Mouse (Mus musculus): ENCODE data around the gene Stpg1. TPM values are rescaled to one million over a fixed set of nuclear protein-coding genes. Genes with fewer than 3 reads are reported as not detected.

The Stpg1 gene
- total RNA-seq, 2 experiments from 2014 or later: not detected

DNA sequence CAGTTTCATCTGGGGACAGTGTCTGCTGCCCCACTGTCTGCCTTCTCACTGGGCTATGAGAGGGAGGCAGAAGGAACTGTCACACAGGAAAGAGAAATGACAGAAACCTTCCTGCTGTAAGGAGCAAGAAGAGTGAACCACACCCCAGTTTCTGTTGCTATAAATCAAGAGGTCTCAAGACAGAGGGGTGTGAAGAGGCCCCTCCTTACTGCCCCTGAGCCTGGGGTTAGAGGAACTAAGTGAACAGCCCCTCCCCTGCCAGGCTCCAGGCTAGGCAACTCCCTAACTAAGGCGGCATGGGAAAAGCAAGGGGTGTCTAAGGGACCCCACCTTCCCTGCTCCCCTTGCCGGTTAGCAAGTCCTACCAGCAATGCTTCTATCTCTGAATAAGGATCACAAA, 69.2 kb downstream of the Stpg1 start:
- no peak for DNase-seq

- DNase-seq: no peak
These were observed 70.8 kb downstream of the Stpg1 start for GRCm38 (mm10) chr4:135565400-135565799.

DNA sequence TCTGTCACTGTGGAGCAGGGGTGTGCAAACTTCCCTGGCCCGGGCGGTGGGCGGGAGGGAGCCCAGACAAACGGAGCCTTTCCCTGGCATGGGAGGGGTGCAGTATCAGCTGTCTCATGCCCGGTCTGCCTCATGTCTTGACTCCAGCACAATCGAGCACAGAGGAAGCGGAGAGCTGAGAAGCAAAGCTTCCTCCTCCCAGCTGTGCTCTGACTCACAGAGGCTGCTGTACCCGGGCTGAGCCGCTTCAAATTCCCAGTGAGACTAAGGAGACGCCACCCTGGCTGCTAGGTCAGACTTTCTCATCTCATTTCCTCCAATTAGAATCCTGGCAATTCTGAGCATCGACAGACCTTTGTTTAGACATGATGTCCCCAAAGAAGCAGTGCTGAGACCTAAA, 72.5 kb downstream of the Stpg1 start:
- no peak for DNase-seq

- DNase-seq: no peak
These were observed 72.9 kb downstream of the Stpg1 start for GRCm38 (mm10) chr4:135567484-135567883.

DNA sequence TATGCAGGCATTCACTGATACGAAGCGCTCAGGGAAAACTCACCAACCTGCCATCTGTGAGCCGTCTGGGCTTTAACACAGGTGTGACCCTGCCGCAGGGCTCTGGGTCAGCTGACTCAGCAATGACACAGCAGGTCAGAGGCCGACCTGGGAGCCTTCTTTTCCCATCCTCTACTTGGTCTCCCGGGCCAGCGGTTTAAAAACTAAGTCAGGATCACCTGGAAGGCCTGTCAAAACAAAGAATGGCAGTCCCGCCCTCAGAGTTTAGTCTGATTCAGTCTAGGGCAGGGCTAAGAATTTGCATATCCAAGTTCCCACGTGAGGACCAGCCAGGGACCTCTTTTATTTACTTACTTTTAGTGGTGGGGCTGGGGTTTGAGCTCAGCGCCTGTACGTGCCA, 74.6 kb downstream of the Stpg1 start:
- no peak for DNase-seq

GRCm38 (mm10) chr4:135570152-135571036, 75.8 kb downstream of the Stpg1 start:
- peak; percentile 25 for DNase-seq

- DNase-seq: no peak
These were observed 76.5 kb downstream of the Stpg1 start for GRCm38 (mm10) chr4:135571037-135571550.

- no peak for DNase-seq
These were observed 77.7 kb downstream of the Stpg1 start for GRCm38 (mm10) chr4:135572276-135572675.

DNA sequence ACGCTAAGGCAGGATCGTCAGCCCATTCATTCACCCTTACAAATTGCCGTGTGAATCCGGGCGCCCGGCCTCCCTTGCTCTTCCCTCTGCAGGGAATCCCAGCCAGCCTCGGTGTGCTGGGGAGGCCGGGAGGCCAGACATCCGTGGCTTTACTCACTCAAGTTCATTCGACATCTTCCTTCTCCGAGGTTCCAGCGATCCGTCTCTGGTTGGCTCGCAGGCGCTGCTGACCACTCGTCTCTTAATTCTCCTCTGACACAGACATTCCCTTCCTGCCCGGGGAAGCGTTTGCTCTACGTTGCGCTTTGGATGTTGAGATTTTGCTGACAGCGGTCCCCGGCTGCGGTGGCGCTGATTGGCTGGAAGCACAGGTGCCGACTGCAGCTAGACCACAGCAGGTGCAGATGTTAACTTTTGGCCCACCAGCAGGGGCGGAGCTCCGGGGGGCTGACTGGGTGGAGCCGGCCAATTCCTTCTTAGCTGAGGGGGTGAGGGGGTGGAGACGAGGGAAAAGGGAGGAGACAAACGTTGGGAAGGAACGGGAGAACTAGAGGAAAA, 78.7 kb downstream of the Stpg1 start, which contains the start of gene Grhl3:
Gene Grhl3, minus strand, starts transcription at position 380 of the 558 bp plus-strand sequence.
- DNase-seq: peak; percentile 14

- DNase-seq: no peak
These were observed 81.0 kb downstream of the Stpg1 start for GRCm38 (mm10) chr4:135575365-135576140.

- DNase-seq: no peak
These were observed 83.9 kb downstream of the Stpg1 start for GRCm38 (mm10) chr4:135578490-135578889.

DNA sequence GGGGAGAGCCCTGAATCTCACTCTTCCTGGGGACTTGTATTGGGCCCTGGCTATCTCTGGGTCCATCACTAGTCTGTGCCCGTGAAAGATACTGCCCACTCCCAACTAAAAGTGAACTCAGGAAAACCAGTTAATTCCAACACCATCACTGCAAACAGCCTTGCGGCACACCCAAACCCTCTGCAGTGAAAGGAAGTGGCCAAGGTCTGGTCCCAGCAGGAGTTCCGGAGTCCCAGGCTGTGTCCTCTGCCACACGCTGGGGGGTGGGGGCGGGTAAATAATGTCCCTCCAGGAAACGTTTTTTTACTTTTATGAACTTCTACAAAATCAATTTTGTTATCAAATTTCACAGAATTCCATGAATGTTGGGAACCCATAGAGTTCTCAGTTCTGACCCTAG, 85.1 kb downstream of the Stpg1 start:
- no peak for DNase-seq

- no peak for DNase-seq
These were observed 86.8 kb downstream of the Stpg1 start for GRCm38 (mm10) chr4:135581222-135581910.

- DNase-seq: no peak
These were observed 90.2 kb downstream of the Stpg1 start for GRCm38 (mm10) chr4:135584838-135585237.

Small RNA genes lying within 50 kb of the gene (microRNA-seq; reads per million reads assigned to microRNA genes)
- 0 reads per million in 2 experiments for gene Gm25317

Other genes starting within 250 kb of the Stpg1 start
- gene Clic4, start 222.0 kb upstream of the Stpg1 start, total RNA-seq (2021): 10 to 100 TPM; 56.8 to 69.7 TPM
- 100 to 1,000 TPM in 1 of 2 experiments, 10 to 100 TPM in 1; 74.6 to 107 TPM for gene Srrm1, start 141.5 kb upstream of the Stpg1 start, total RNA-seq (2021)
- 10 to 100 TPM in 1 of 2 experiments, 1 to 10 TPM in 1; 9.8 to 16.8 TPM for gene Ncmap, start 96.6 kb upstream of the Stpg1 start, total RNA-seq (2021)
- 10 to 100 TPM in 1 of 2 experiments, 1 to 10 TPM in 1; 9.9 to 11.2 TPM for gene Rcan3, start 60.9 kb upstream of the Stpg1 start, total RNA-seq (2021)
- 1 to 10 TPM; 6.4 to 6.9 TPM for gene Nipal3, start 248 bp downstream of the Stpg1 start, total RNA-seq (2021)
- under 1 TPM; 0.18 to 0.26 TPM for gene Grhl3, start 78.8 kb downstream of the Stpg1 start, total RNA-seq (2021)
- under 1 TPM; 0.21 to 0.23 TPM for gene Ifnlr1, start 191.5 kb downstream of the Stpg1 start, total RNA-seq (2021)
- under 1 TPM; 0.09 to 0.23 TPM for gene Il22ra1, start 233.4 kb downstream of the Stpg1 start, total RNA-seq (2021)